Mouse (Mus musculus) intestine, embryonic 16.5 days (tissue): ENCODE data around the gene Dock7. TPM values are rescaled to one million over a fixed set of nuclear protein-coding genes. Genes with fewer than 3 reads are reported as not detected.

Source experiments
- ATAC-seq: fragments of 200-750 bp; cut with Nextera tagmentation; 2 replicates; pipeline ENCODE4 v1.8.0; 2017; ENCODE audit warnings: moderate TSS enrichment, moderate library complexity
- H3K27ac ChIP-seq: fragments of 300-500 bp; sonication (generic); 2 replicates; pipeline ENCODE4 v1.5.1; 2014; ENCODE audit warnings: mild to moderate bottlenecking, low read length
- H3K27me3 ChIP-seq: fragments of 300-500 bp; sonication (generic); replicated peaks from 2 replicates; pipeline ENCODE4 v1.6.1; 2014; ENCODE audit warnings: low read length, control low read depth, mixed read lengths; ENCODE audit not compliant: control insufficient read depth, insufficient read depth
- H3K36me3 ChIP-seq: fragments of 300-500 bp; sonication (generic); 2 replicates; pipeline ENCODE4 v1.6.1; 2014; ENCODE audit warnings: low read length, control low read depth; ENCODE audit not compliant: control insufficient read depth, insufficient read depth
- H3K4me1 ChIP-seq: fragments of 300-500 bp; sonication (generic); 2 replicates; pipeline ENCODE4 v1.6.1; 2014; ENCODE audit warnings: low read length, control low read depth, mixed read lengths; ENCODE audit not compliant: control insufficient read depth, insufficient read depth
- H3K4me2 ChIP-seq: fragments of 300-500 bp; sonication (generic); 2 replicates; pipeline ENCODE4 v1.6.1; 2014; ENCODE audit warnings: low read depth, low read length, control low read depth
- H3K4me3 ChIP-seq: fragments of 300-500 bp; sonication (generic); 2 replicates; pipeline ENCODE4 v1.5.1; 2014; ENCODE audit warnings: mild to moderate bottlenecking, low read length
- H3K9ac ChIP-seq: fragments of 300-500 bp; sonication (generic); 2 replicates; pipeline ENCODE4 v1.6.1; 2014; ENCODE audit warnings: low read depth, low read length
- H3K9me3 ChIP-seq: fragments of 300-500 bp; sonication (generic); 2 replicates; pipeline ENCODE4 v1.6.1; 2016; ENCODE audit warnings: low read length, control low read depth; ENCODE audit not compliant: control insufficient read depth
- WGBS: fragments of 180-500 bp; shearing (Covaris S2); extraction: QIAGEN DNeasy Blood & Tissue Kit; methylation state at CpG from one replicate; pipeline ENCODE4 v1.1.7; 2014; 5-methylcytosine and 5-hydroxymethylcytosine counted together
- polyA plus RNA-seq: library from polyadenylated mRNA; unstranded; fragments of >200 nt; fragmentation: Nextera tagmentation; extraction: Ambion mirVana; gene quantifications from 2 replicates; pipeline ENCODE4 v1.2.1, GENCODE M21; 2015

Dock7 gene
- polyA plus RNA-seq, 1 experiment from 2014 or later, result 32.8 TPM

DNA sequence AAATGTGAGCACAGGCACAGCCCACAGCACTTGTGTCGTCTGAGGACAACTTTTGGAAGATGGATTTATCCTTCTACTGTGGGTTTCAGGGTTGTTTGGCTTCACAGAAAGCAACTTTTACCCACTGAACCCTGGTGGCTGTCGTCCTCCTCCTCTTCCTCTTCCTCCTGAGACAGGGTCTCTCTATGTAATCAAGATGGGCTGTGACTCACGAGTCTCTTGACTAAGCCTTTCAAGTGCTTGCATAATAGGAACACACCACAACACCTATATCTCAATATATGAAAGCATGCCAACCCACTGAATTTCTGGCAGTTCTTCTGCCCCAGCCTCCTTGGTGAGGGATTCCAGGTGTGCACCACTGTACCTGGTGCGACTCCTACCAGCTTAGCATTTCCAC is 199.8 kb downstream of the Dock7 start:
- no peak for ATAC-seq
- 83% methylated on average over 4 of the region's 4 CpGs for WGBS

DNA sequence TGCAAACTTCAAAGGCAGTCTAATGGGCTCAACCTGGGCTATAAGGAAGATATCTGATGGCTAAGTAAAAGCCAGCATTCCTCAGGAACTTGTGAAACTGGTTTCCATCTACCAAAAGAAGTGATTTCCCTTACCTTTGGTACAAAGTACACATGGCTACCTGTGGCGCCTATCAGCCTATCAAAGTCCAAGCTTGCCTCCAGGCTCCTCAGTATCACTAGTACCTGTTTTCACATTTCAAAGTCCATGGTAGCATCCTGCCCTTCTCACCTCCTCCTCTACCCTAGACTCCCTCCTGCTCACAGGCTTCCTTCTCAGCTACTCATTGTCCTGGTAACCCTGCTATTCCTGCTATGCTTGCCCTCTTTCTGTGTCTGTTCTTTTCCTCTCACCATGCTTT is 202.5 kb downstream of the Dock7 start:
- no peak overlapping the region for H3K4me3 ChIP-seq
- H3K27ac ChIP-seq, result no peak overlapping the region; the same call in 1 of the 2 replicates
- H3K36me3 ChIP-seq, result no peaks in the 10 kb centered on the region
- peaks cover 4% of the 10 kb centered on the region; the same call in 1 of the 2 replicates for H3K4me1 ChIP-seq
- WGBS, result 64% methylated on average over 1 of the region's 1 CpGs
- no peak overlapping the region for H3K9ac ChIP-seq
- ATAC-seq, result peak; percentile 77
- H3K4me2 ChIP-seq, result no peak overlapping the region
- H3K9me3 ChIP-seq, result 0 out of 2 replicates have a peak, but pooled peaks cover 5% of the 10 kb centered on the region
- no peaks in the 10 kb centered on the region for H3K27me3 ChIP-seq

More for the DNA sequence above, 199.8 kb downstream of the Dock7 start:
- Histone ChIP-seq H3K4me2 (no peak overlapping the region), H3K4me1 (peaks cover 9% of the 10 kb centered on the region), H3K9me3 (0 out of 2 replicates have a peak, but pooled peaks cover 5% of the 10 kb centered on the region), H3K9ac (no peak overlapping the region), H3K27ac (no peak overlapping the region), H3K4me3 (no peak overlapping the region), H3K36me3 (no peaks in the 10 kb centered on the region), H3K27me3 (no peaks in the 10 kb centered on the region)

DNA sequence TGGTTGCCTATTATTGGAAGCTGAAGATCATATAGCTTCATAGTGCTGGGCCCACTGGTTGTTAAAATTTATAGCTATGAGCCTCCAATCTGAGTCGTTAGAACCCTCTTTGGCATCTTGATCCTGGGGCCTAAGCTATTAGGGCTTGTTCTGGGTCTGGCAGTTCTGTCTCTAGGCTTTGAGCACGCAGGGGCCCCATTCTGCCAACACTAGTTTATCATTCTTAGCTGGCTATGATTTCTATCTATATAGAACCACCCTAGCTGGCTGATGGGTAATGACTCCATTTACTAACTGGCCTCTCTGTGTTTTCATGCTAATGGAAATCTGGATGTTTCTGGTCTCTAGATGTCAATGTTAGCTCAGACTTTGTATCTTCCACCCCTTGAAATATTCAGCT is 203.0 kb downstream of the Dock7 start:
- H3K27me3 ChIP-seq, result no peaks in the 10 kb centered on the region
- H3K4me3 ChIP-seq, result no peak overlapping the region
- ATAC-seq, result peak; percentile 57
- H3K9me3 ChIP-seq, result 0 out of 2 replicates have a peak, but pooled peaks cover 5% of the 10 kb centered on the region
- H3K36me3 ChIP-seq, result no peaks in the 10 kb centered on the region
- H3K4me2 ChIP-seq, result no peak overlapping the region
- peaks cover 4% of the 10 kb centered on the region; the same call in 1 of the 2 replicates for H3K4me1 ChIP-seq
- peak overlapping the region; percentile 85 for H3K27ac ChIP-seq
- WGBS, result 38% methylated on average over 2 of the region's 2 CpGs
- H3K9ac ChIP-seq, result no peak overlapping the region

DNA sequence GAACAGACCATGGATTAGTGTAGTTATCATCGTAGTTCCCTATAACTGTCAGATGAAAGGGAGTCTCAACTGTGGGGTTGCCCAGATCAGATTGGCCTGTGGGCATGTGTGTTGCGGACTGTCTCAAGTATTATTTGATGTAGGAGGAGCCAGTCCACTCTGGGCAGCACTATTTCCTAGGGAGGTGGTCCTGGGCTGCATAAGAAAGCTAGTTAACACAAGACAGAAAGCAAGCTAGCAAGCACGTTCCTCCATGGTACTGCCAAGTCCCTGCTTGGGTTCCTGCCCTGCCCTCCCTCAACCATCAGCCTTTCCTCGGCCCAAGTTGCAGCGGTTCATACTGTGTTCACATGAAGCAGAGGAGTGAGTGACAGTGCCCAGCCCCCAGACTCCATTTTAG is 210.5 kb downstream of the Dock7 start:
- no peak for ATAC-seq
- Histone ChIP-seq H3K9me3 (no peaks in the 10 kb centered on the region), H3K9ac (no peak overlapping the region), H3K27ac (no peak overlapping the region), H3K4me2 (no peak overlapping the region), H3K27me3 (no peaks in the 10 kb centered on the region), H3K4me3 (no peak overlapping the region), H3K36me3 (no peaks in the 10 kb centered on the region), H3K4me1 (no peaks in the 10 kb centered on the region)
- WGBS, result 94% methylated on average over 5 of the region's 5 CpGs

DNA sequence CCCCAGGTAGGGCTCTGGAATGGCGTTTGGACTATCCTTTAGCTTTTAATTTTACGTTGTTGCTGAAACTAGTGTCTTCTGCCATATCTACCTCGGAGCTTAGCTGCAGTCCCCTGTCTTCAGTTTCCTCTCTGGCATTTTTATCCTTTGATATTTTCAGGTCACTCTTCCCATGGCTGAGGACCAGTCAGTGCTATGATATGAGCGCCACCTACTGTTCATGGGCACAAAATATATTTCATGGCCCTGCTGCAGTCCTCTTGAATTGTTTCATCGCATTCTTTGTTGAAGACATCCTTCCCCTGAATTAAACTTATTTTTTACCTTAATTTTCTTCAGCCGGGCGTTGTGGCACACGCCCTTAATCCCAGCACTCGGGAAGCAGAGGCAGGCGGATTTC is 233.6 kb downstream of the Dock7 start:
- peak; percentile 87 for ATAC-seq
- Histone ChIP-seq H3K4me2 (no peak overlapping the region), H3K4me1 (no peaks in the 10 kb centered on the region), H3K9ac (no peak overlapping the region), H3K36me3 (no peaks in the 10 kb centered on the region), H3K4me3 (no peak overlapping the region), H3K9me3 (no peaks in the 10 kb centered on the region), H3K27me3 (no peaks in the 10 kb centered on the region), H3K27ac (no peak overlapping the region)
- 16% methylated on average over 10 of the region's 10 CpGs for WGBS

Other genes with a start within 250 kb of the Dock7 start
- gene Usp1, start 197.1 kb downstream of the Dock7 start, polyA plus RNA-seq, result 50.4 and 51.2 TPM in 2 replicates
- gene Angptl3, start 90.0 kb downstream of the Dock7 start, polyA plus RNA-seq, result 2.0 and 5.0 TPM in 2 replicates
- gene Atg4c, start 73.0 kb upstream of the Dock7 start, polyA plus RNA-seq, result 15.0 and 15.7 TPM in 2 replicates
- gene Gm12689, start 175.0 kb upstream of the Dock7 start, polyA plus RNA-seq, result 0.12 TPM in 1 of 2 replicates, not detected in the other